Mouse (Mus musculus) liver, embryonic 11.5 days (tissue): ENCODE data around the gene Olfr1395. TPM values are rescaled to one million over a fixed set of nuclear protein-coding genes. Genes with fewer than 3 reads are reported as not detected.
"Not testable (repeated sequence)": the region's sequence is repeated elsewhere in the genome, so short reads cannot be mapped to it uniquely, and the experiment has no call there.

ENCODE experiments used
- ATAC-seq: fragments of 200-750 bp; cut with Nextera tagmentation; replicated peaks from 2 replicates; pipeline ENCODE4 v1.8.0; 2017; ENCODE audit warnings: moderate number of reproducible peaks, mild to moderate bottlenecking, moderate TSS enrichment, moderate library complexity; ENCODE audit not compliant: low FRiP score
- DNase-seq: peaks from one replicate; pipeline ENCODE4 v3.0.0-alpha.2; 2017; ENCODE audit warnings: low spot score
- H3K27ac ChIP-seq: fragments of 300-500 bp; sonication (generic); 2 replicates; pipeline ENCODE4 v1.5.1; 2014; ENCODE audit warnings: mild to moderate bottlenecking, low read depth, low read length, control low read depth
- H3K27me3 ChIP-seq: fragments of 300-500 bp; sonication (generic); replicated peaks from 2 replicates; pipeline ENCODE4 v1.6.1; 2014; ENCODE audit warnings: low read length, mixed read lengths; ENCODE audit not compliant: control insufficient read depth, insufficient read depth
- H3K36me3 ChIP-seq: fragments of 300-500 bp; sonication (generic); 2 replicates; pipeline ENCODE4 v1.6.1; 2014; ENCODE audit warnings: mild to moderate bottlenecking, low read length, moderate library complexity, mixed read lengths; ENCODE audit not compliant: control insufficient read depth, insufficient read depth
- H3K4me1 ChIP-seq: fragments of 300-500 bp; sonication (generic); replicated peaks from 2 replicates; pipeline ENCODE4 v1.6.1; 2014; ENCODE audit warnings: low read length, mixed read lengths; ENCODE audit not compliant: control insufficient read depth, insufficient read depth
- H3K4me2 ChIP-seq: fragments of 300-500 bp; sonication (generic); 2 replicates; pipeline ENCODE4 v1.6.1; 2014; ENCODE audit warnings: mild to moderate bottlenecking, control low read depth, moderate library complexity
- H3K4me3 ChIP-seq: fragments of 300-500 bp; sonication (generic); 2 replicates; pipeline ENCODE4 v1.5.1; 2014; ENCODE audit warnings: low read depth, low read length, control low read depth
- H3K9ac ChIP-seq: fragments of 300-500 bp; sonication (generic); 2 replicates; pipeline ENCODE4 v1.6.1; 2014; ENCODE audit warnings: low read depth, low read length, control low read depth
- H3K9me3 ChIP-seq: fragments of 300-500 bp; sonication (generic); 2 replicates; pipeline ENCODE4 v1.6.1; 2016; ENCODE audit warnings: low read length, inconsistent platforms, mixed read lengths; ENCODE audit not compliant: control insufficient read depth
- WGBS: fragments of 180-500 bp; shearing (Covaris S2); extraction: QIAGEN DNeasy Blood & Tissue Kit; methylation state at CpG from one replicate; pipeline ENCODE4 v1.1.7; 2014; 5-methylcytosine and 5-hydroxymethylcytosine counted together
- polyA plus RNA-seq: library from polyadenylated mRNA; unstranded; fragments of >200 nt; fragmentation: Nextera tagmentation; extraction: Ambion mirVana; gene quantifications from 2 replicates; pipeline ENCODE4 v1.2.1, GENCODE M21; 2014

Gene Olfr1395
- polyA plus RNA-seq, 1 experiment from 2014 or later: not detected

- DNase-seq: no peak
- Histone ChIP-seq H3K4me1 (no peaks in the 10 kb centered on the region), H3K36me3 (no peaks in the 10 kb centered on the region), H3K27ac (no peak overlapping the region), H3K9ac (no peak overlapping the region), H3K9me3 (no peaks in the 10 kb centered on the region), H3K27me3 (no peaks in the 10 kb centered on the region), H3K4me2 (no peak overlapping the region), H3K4me3 (no peak overlapping the region)
- ATAC-seq: no peak
- 77% methylated on average over 2 of the region's 2 CpGs for WGBS
Observed at GRCm38 (mm10) chr11:49156821-49157814, 15.0 kb downstream of the Olfr1395 start.

GRCm38 (mm10) chr11:49168839-49169611, 27.0 kb downstream of the Olfr1395 start:
- DNase-seq: peak; percentile 38
- Histone ChIP-seq H3K27me3 (peaks cover 16% of the 10 kb centered on the region), H3K9me3 (no peaks in the 10 kb centered on the region), H3K4me1 (no peaks in the 10 kb centered on the region; the same call in 1 of the 2 replicates), H3K9ac (no peak overlapping the region), H3K27ac (no peak overlapping the region), H3K4me2 (peak overlapping the region; percentile 67), H3K36me3 (no peaks in the 10 kb centered on the region), H3K4me3 (peak overlapping the region; percentile 35)
- WGBS: 11% methylated on average over 50 of the region's 50 CpGs
- ATAC-seq: no peak

- Histone ChIP-seq H3K36me3 (no peaks in the 10 kb centered on the region), H3K4me1 (no peaks in the 10 kb centered on the region; the same call in 1 of the 2 replicates), H3K27ac (no peak overlapping the region), H3K4me3 (no peak overlapping the region), H3K9me3 (no peaks in the 10 kb centered on the region), H3K9ac (no peak overlapping the region), H3K4me2 (no peak overlapping the region; the same call in 1 of the 2 replicates), H3K27me3 (peaks cover 16% of the 10 kb centered on the region)
- no peak for ATAC-seq
- WGBS: 51% methylated on average over 4 of the region's 4 CpGs
- no peak for DNase-seq
Observed at GRCm38 (mm10) chr11:49170576-49170975, 28.5 kb downstream of the Olfr1395 start.

GRCm38 (mm10) chr11:49175345-49175744, 33.3 kb downstream of the Olfr1395 start:
- no peaks in the 10 kb centered on the region for H3K9me3 ChIP-seq
- no peak for ATAC-seq

GRCm38 (mm10) chr11:49176047-49176779, 34.1 kb downstream of the Olfr1395 start:
- not testable (repeated sequence) for H3K27me3 ChIP-seq, H3K4me2 ChIP-seq, H3K36me3 ChIP-seq, H3K9me3 ChIP-seq, H3K27ac ChIP-seq, ATAC-seq, H3K9ac ChIP-seq, H3K4me1 ChIP-seq, DNase-seq, H3K4me3 ChIP-seq
- 66% methylated on average over 4 of the region's 4 CpGs for WGBS

More at GRCm38 (mm10) chr11:49175345-49175744, 33.3 kb downstream of the Olfr1395 start:
- peaks cover under 1% of the 10 kb centered on the region; the same call in 1 of the 2 replicates for H3K27me3 ChIP-seq
- no peak overlapping the region for H3K4me3 ChIP-seq
- no peak overlapping the region for H3K27ac ChIP-seq
- no peak for DNase-seq
- 42% methylated on average over 8 of the region's 8 CpGs for WGBS
- H3K4me2 ChIP-seq: no peak overlapping the region
- no peaks in the 10 kb centered on the region for H3K4me1 ChIP-seq
- H3K9ac ChIP-seq: no peak overlapping the region
- H3K36me3 ChIP-seq: no peaks in the 10 kb centered on the region

- Histone ChIP-seq H3K4me3 (no peak overlapping the region), H3K27ac (no peak overlapping the region), H3K36me3 (no peaks in the 10 kb centered on the region), H3K27me3 (no peaks in the 10 kb centered on the region), H3K4me1 (no peaks in the 10 kb centered on the region), H3K4me2 (no peak overlapping the region), H3K9ac (no peak overlapping the region), H3K9me3 (no peaks in the 10 kb centered on the region)
- DNase-seq (no peak), ATAC-seq (no peak)
- WGBS: 59% methylated on average over 1 of the region's 1 CpGs
Observed at GRCm38 (mm10) chr11:49183172-49183571, 41.1 kb downstream of the Olfr1395 start.

GRCm38 (mm10) chr11:49186452-49186851, 44.4 kb downstream of the Olfr1395 start:
- no peak for ATAC-seq
- Histone ChIP-seq H3K4me2 (no peak overlapping the region), H3K36me3 (no peaks in the 10 kb centered on the region), H3K4me1 (no peaks in the 10 kb centered on the region), H3K27me3 (no peaks in the 10 kb centered on the region), H3K9ac (no peak overlapping the region), H3K4me3 (no peak overlapping the region), H3K9me3 (no peaks in the 10 kb centered on the region), H3K27ac (no peak overlapping the region)
- WGBS: 71% methylated on average over 6 of the region's 6 CpGs
- no peak for DNase-seq

GRCm38 (mm10) chr11:49186955-49187488, 44.9 kb downstream of the Olfr1395 start, which contains the start of gene Btnl9:
Gene Btnl9, minus strand, starts transcription at chr11:49187159.
- H3K9me3 ChIP-seq: no peaks in the 10 kb centered on the region
- no peak for ATAC-seq
- no peaks in the 10 kb centered on the region for H3K4me1 ChIP-seq
- H3K4me2 ChIP-seq: no peak within 1 kb of the TSS
- WGBS: 59% methylated on average over 8 of the region's 8 CpGs
- no peak for DNase-seq
- no peak within 1 kb of the TSS for H3K27ac ChIP-seq
- H3K36me3 ChIP-seq: no peaks in the 10 kb centered on the region
- H3K27me3 ChIP-seq: no peaks in the 10 kb centered on the region
- no peak within 1 kb of the TSS for H3K9ac ChIP-seq
- H3K4me3 ChIP-seq: no peak within 1 kb of the TSS
